Mouse (Mus musculus): Measurements from ENCODE around the gene Olfr101. TPM values are rescaled to one million over a fixed set of nuclear protein-coding genes. Genes with fewer than 3 reads are reported as not detected.
A peak's percentile ranks its signal among the peaks of the same experiment; 100 is the strongest.

Gene Olfr101
- polyA plus RNA-seq, 1 experiment = not detected

- H3K4me3 ChIP-seq (ENCODE audit: low read depth, low read length) = no peak overlapping the region
- H3K9ac ChIP-seq (ENCODE audit: low read depth, poor library complexity, severe bottlenecking) = no peak overlapping the region
- no peaks in the 10 kb centered on the region for H3K36me3 ChIP-seq (ENCODE audit: control insufficient read depth, insufficient read depth, low read length, poor library complexity, severe bottlenecking)
- H3K4me1 ChIP-seq (ENCODE audit: control insufficient read depth, insufficient read depth, low read length) = no peaks in the 10 kb centered on the region
- H3K27me3 ChIP-seq (ENCODE audit: control insufficient read depth, insufficient read depth, low read length, poor library complexity, severe bottlenecking) = no peaks in the 10 kb centered on the region
- TF ChIP-seq POLR2A (IDR thresholded peaks at IDR 0.05; ENCODE audit: insufficient read depth, low read length) = no peak
- no peak for TF ChIP-seq EP300 (IDR thresholded peaks at IDR 0.05; ENCODE audit: insufficient read depth, low read depth, low read length)
- no peak for TF ChIP-seq CTCF (IDR thresholded peaks at IDR 0.05; ENCODE audit: low read depth, low read length)
- H3K9me3 ChIP-seq (replicated peaks; ENCODE audit: control insufficient read depth, insufficient read depth, low read length, poor library complexity, severe bottlenecking) = no peaks in the 10 kb centered on the region
- H3K27ac ChIP-seq (ENCODE audit: insufficient read depth, low read length) = no peak overlapping the region
Measured at GRCm38 (mm10) chr17:37280331-37280730, 23.8 kb downstream of the Olfr101 start.

- no peaks in the 10 kb centered on the region for H3K27me3 ChIP-seq (ENCODE audit: control insufficient read depth, insufficient read depth, low read length, poor library complexity, severe bottlenecking)
- no peak overlapping the region for H3K9ac ChIP-seq (ENCODE audit: low read depth, poor library complexity, severe bottlenecking)
- no peaks in the 10 kb centered on the region for H3K4me1 ChIP-seq (ENCODE audit: control insufficient read depth, insufficient read depth, low read length)
- TF ChIP-seq EP300 (IDR thresholded peaks at IDR 0.05; ENCODE audit: insufficient read depth, low read depth, low read length) = no peak
- TF ChIP-seq CTCF (IDR thresholded peaks at IDR 0.05; ENCODE audit: low read depth, low read length) = no peak
- no peak for TF ChIP-seq POLR2A (IDR thresholded peaks at IDR 0.05; ENCODE audit: insufficient read depth, low read length)
- H3K27ac ChIP-seq (ENCODE audit: insufficient read depth, low read length) = no peak overlapping the region
- no peak overlapping the region for H3K4me3 ChIP-seq (ENCODE audit: low read depth, low read length)
- H3K9me3 ChIP-seq (replicated peaks; ENCODE audit: control insufficient read depth, insufficient read depth, low read length, poor library complexity, severe bottlenecking) = no peaks in the 10 kb centered on the region
- no peaks in the 10 kb centered on the region for H3K36me3 ChIP-seq (ENCODE audit: control insufficient read depth, insufficient read depth, low read length, poor library complexity, severe bottlenecking)
Measured at GRCm38 (mm10) chr17:37276573-37276972, 27.5 kb downstream of the Olfr101 start.

GRCm38 (mm10) chr17:37275626-37276248, 28.4 kb downstream of the Olfr101 start:
- Histone ChIP-seq H3K9me3 (replicated peaks; ENCODE audit: control insufficient read depth, insufficient read depth, low read length, poor library complexity, severe bottlenecking) (no peaks in the 10 kb centered on the region), H3K4me1 (ENCODE audit: control insufficient read depth, insufficient read depth, low read length) (no peaks in the 10 kb centered on the region), H3K9ac (ENCODE audit: low read depth, poor library complexity, severe bottlenecking) (no peak overlapping the region), H3K27me3 (ENCODE audit: control insufficient read depth, insufficient read depth, low read length, poor library complexity, severe bottlenecking) (no peaks in the 10 kb centered on the region), H3K36me3 (ENCODE audit: control insufficient read depth, insufficient read depth, low read length, poor library complexity, severe bottlenecking) (no peaks in the 10 kb centered on the region), H3K27ac (ENCODE audit: insufficient read depth, low read length) (no peak overlapping the region), H3K4me3 (ENCODE audit: low read depth, low read length) (no peak overlapping the region)
- no peak for TF ChIP-seq CTCF (IDR thresholded peaks at IDR 0.05; ENCODE audit: low read depth, low read length)
- no peak for TF ChIP-seq POLR2A (IDR thresholded peaks at IDR 0.05; ENCODE audit: insufficient read depth, low read length)
- TF ChIP-seq EP300 (IDR thresholded peaks at IDR 0.05; ENCODE audit: insufficient read depth, low read depth, low read length) = no peak

GRCm38 (mm10) chr17:37270702-37271092, 33.4 kb downstream of the Olfr101 start:
- Histone ChIP-seq H3K36me3 (ENCODE audit: control insufficient read depth, insufficient read depth, low read length, poor library complexity, severe bottlenecking) (no peaks in the 10 kb centered on the region), H3K4me1 (ENCODE audit: control insufficient read depth, insufficient read depth, low read length) (no peaks in the 10 kb centered on the region), H3K4me3 (ENCODE audit: low read depth, low read length) (peak overlapping the region; percentile 95), H3K9ac (ENCODE audit: low read depth, poor library complexity, severe bottlenecking) (peak overlapping the region; percentile 61; the same call in 1 of the 2 replicates), H3K9me3 (replicated peaks; ENCODE audit: control insufficient read depth, insufficient read depth, low read length, poor library complexity, severe bottlenecking) (no peaks in the 10 kb centered on the region), H3K27me3 (ENCODE audit: control insufficient read depth, insufficient read depth, low read length, poor library complexity, severe bottlenecking) (no peaks in the 10 kb centered on the region), H3K27ac (ENCODE audit: insufficient read depth, low read length) (no peak overlapping the region)
- TF ChIP-seq EP300 (IDR thresholded peaks at IDR 0.05; ENCODE audit: insufficient read depth, low read depth, low read length) = no peak
- TF ChIP-seq CTCF (IDR thresholded peaks at IDR 0.05; ENCODE audit: low read depth, low read length) = no peak
- no peak for TF ChIP-seq POLR2A (IDR thresholded peaks at IDR 0.05; ENCODE audit: insufficient read depth, low read length)

GRCm38 (mm10) chr17:37270058-37270701, 33.9 kb downstream of the Olfr101 start, which contains the start of gene H2-M3:
Gene H2-M3 (plus strand): TSS chr17:37270220.
- Histone ChIP-seq H3K36me3 (ENCODE audit: control insufficient read depth, insufficient read depth, low read length, poor library complexity, severe bottlenecking) (no peaks in the 10 kb centered on the region), H3K9ac (ENCODE audit: low read depth, poor library complexity, severe bottlenecking) (peak within 1 kb of the TSS; percentile 61), H3K27me3 (ENCODE audit: control insufficient read depth, insufficient read depth, low read length, poor library complexity, severe bottlenecking) (no peaks in the 10 kb centered on the region), H3K4me1 (ENCODE audit: control insufficient read depth, insufficient read depth, low read length) (no peaks in the 10 kb centered on the region), H3K9me3 (replicated peaks; ENCODE audit: control insufficient read depth, insufficient read depth, low read length, poor library complexity, severe bottlenecking) (no peaks in the 10 kb centered on the region), H3K27ac (ENCODE audit: insufficient read depth, low read length) (no peak within 1 kb of the TSS), H3K4me3 (ENCODE audit: low read depth, low read length) (peak within 1 kb of the TSS; percentile 95)
- no peak for TF ChIP-seq POLR2A (IDR thresholded peaks at IDR 0.05; ENCODE audit: insufficient read depth, low read length)
- TF ChIP-seq EP300 (IDR thresholded peaks at IDR 0.05; ENCODE audit: insufficient read depth, low read depth, low read length) = no peak
- TF ChIP-seq CTCF (IDR thresholded peaks at IDR 0.05; ENCODE audit: low read depth, low read length) = no peak

GRCm38 (mm10) chr17:37263626-37264025, 40.5 kb downstream of the Olfr101 start, which contains the start of gene Olfr98:
Gene Olfr98 (minus strand): TSS chr17:37263749.
- no peak within 1 kb of the TSS for H3K4me3 ChIP-seq (ENCODE audit: low read depth, low read length)
- H3K9ac ChIP-seq (ENCODE audit: low read depth, poor library complexity, severe bottlenecking) = no peak within 1 kb of the TSS
- TF ChIP-seq EP300 (IDR thresholded peaks at IDR 0.05; ENCODE audit: insufficient read depth, low read depth, low read length) (no peak), CTCF (IDR thresholded peaks at IDR 0.05; ENCODE audit: low read depth, low read length) (no peak), POLR2A (IDR thresholded peaks at IDR 0.05; ENCODE audit: insufficient read depth, low read length) (no peak)
- no peaks in the 10 kb centered on the region for H3K36me3 ChIP-seq (ENCODE audit: control insufficient read depth, insufficient read depth, low read length, poor library complexity, severe bottlenecking)
- no peaks in the 10 kb centered on the region for H3K9me3 ChIP-seq (replicated peaks; ENCODE audit: control insufficient read depth, insufficient read depth, low read length, poor library complexity, severe bottlenecking)
- H3K4me1 ChIP-seq (ENCODE audit: control insufficient read depth, insufficient read depth, low read length) = no peaks in the 10 kb centered on the region
- no peaks in the 10 kb centered on the region for H3K27me3 ChIP-seq (ENCODE audit: control insufficient read depth, insufficient read depth, low read length, poor library complexity, severe bottlenecking)
- no peak within 1 kb of the TSS for H3K27ac ChIP-seq (ENCODE audit: insufficient read depth, low read length)

All from ES-Bruce4 (cell line).